Mouse (Mus musculus): ENCODE measurements around the gene 4930550C14Rik. TPM values are rescaled to one million over a fixed set of nuclear protein-coding genes. Genes with fewer than 3 reads are reported as not detected.

Gene 4930550C14Rik
- polyA plus RNA-seq, 1 experiment from 2014 or later: 0.21 TPM

DNA sequence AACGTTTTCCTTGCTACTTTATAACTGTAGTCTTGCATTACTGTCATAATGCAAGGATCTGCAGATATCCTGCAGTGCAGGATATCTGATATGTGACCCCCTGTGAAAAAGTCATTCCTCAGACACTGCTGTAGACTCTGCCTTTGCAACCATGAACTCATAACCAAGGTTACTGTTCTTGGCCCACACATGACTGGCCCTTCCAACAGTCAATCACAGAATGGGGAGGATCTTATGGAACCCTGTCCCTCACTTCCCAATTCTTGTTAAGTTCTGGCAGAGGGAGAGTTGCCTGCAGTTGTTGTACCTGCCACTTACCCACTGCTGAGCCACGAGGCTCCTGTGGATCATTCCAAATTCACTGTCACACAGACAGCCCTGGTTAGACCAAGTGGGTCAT is 14.7 kb upstream of the 4930550C14Rik start:
- H3K9me3 ChIP-seq (replicated peaks): no peaks in the 10 kb centered on the region
- H3K27ac ChIP-seq (replicated peaks): no peak overlapping the region
- peaks cover 8% of the 10 kb centered on the region; the same call in 1 of the 2 replicates for H3K27me3 ChIP-seq (ENCODE audit: low read depth, poor library complexity, severe bottlenecking)
- DNase-seq (ENCODE audit: low spot score): no peak
- peaks cover 16% of the 10 kb centered on the region for H3K4me1 ChIP-seq
- H3K36me3 ChIP-seq: 0 out of 2 replicates have a peak, but pooled peaks cover 6% of the 10 kb centered on the region
- H3K4me3 ChIP-seq: no peak overlapping the region
- WGBS: 78% methylated on average over 2 of the region's 2 CpGs

DNA sequence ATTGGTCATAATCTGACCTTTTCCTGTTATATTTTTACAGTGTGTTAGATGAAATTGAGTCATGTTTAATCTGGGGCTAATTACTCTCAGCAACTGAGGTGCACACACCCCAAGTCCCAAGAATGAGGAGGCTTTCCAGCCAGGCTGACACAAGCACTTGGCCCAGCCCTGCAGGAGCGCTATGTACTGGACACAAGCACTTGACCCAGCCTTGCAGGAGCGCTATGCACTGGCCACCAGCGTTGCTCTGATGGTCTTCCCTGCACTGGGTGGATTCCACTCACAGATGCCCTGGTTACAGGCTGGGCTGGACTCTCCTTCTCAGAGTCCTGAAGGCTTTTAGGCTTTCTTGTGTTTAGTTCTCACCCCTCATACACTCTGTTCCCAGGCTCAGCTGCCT is 13.0 kb upstream of the 4930550C14Rik start:
- no peaks in the 10 kb centered on the region for H3K27me3 ChIP-seq (ENCODE audit: low read depth, poor library complexity, severe bottlenecking)
- 0 out of 2 replicates have a peak, but pooled peaks cover 6% of the 10 kb centered on the region for H3K36me3 ChIP-seq
- H3K27ac ChIP-seq (replicated peaks): no peak overlapping the region
- no peaks in the 10 kb centered on the region for H3K9me3 ChIP-seq (replicated peaks)
- no peak overlapping the region for H3K4me3 ChIP-seq
- DNase-seq (ENCODE audit: low spot score): no peak
- H3K4me1 ChIP-seq: peaks cover 13% of the 10 kb centered on the region
- 80% methylated on average over 3 of the region's 3 CpGs for WGBS

GRCm38 (mm10) chr9:53390136-53390535 is 12.0 kb upstream of the 4930550C14Rik start:
- Histone ChIP-seq H3K36me3 (0 out of 2 replicates have a peak, but pooled peaks cover 6% of the 10 kb centered on the region), H3K9me3 (replicated peaks) (no peaks in the 10 kb centered on the region), H3K4me3 (no peak overlapping the region), H3K27me3 (ENCODE audit: low read depth, poor library complexity, severe bottlenecking) (no peaks in the 10 kb centered on the region), H3K27ac (replicated peaks) (no peak overlapping the region), H3K4me1 (peaks cover 3% of the 10 kb centered on the region)
- DNase-seq (ENCODE audit: low spot score): no peak
- 89% methylated on average over 7 of the region's 7 CpGs for WGBS

GRCm38 (mm10) chr9:53397685-53398387 is 4.3 kb upstream of the 4930550C14Rik start:
- no peaks in the 10 kb centered on the region for H3K27me3 ChIP-seq (ENCODE audit: low read depth, poor library complexity, severe bottlenecking)
- no peak for DNase-seq (ENCODE audit: low spot score)
- no peak overlapping the region for H3K27ac ChIP-seq (replicated peaks)
- H3K4me3 ChIP-seq: no peak overlapping the region
- peaks cover 6% of the 10 kb centered on the region for H3K4me1 ChIP-seq
- H3K9me3 ChIP-seq (replicated peaks): no peaks in the 10 kb centered on the region
- WGBS: 84% methylated on average over 13 of the region's 13 CpGs
- H3K36me3 ChIP-seq: no peaks in the 10 kb centered on the region

- 13% methylated on average over 5 of the region's 5 CpGs for WGBS
- no peak overlapping the region for H3K27ac ChIP-seq (replicated peaks)
- no peaks in the 10 kb centered on the region for H3K36me3 ChIP-seq
- no peaks in the 10 kb centered on the region for H3K9me3 ChIP-seq (replicated peaks)
- peak; percentile 48 for DNase-seq (ENCODE audit: low spot score)
- no peaks in the 10 kb centered on the region for H3K27me3 ChIP-seq (ENCODE audit: low read depth, poor library complexity, severe bottlenecking)
- H3K4me3 ChIP-seq: no peak overlapping the region
- peaks cover 6% of the 10 kb centered on the region for H3K4me1 ChIP-seq
Measured at GRCm38 (mm10) chr9:53398388-53398700, 3.8 kb upstream of the 4930550C14Rik start.

- H3K27ac ChIP-seq (replicated peaks): no peak overlapping the region
- no peak for DNase-seq (ENCODE audit: low spot score)
- H3K27me3 ChIP-seq (ENCODE audit: low read depth, poor library complexity, severe bottlenecking): no peaks in the 10 kb centered on the region
- no peak overlapping the region for H3K4me3 ChIP-seq
- peaks cover 9% of the 10 kb centered on the region for H3K4me1 ChIP-seq
- no peaks in the 10 kb centered on the region for H3K36me3 ChIP-seq
- WGBS: 94% methylated on average over 8 of the region's 8 CpGs
- H3K9me3 ChIP-seq (replicated peaks): no peaks in the 10 kb centered on the region
Measured at GRCm38 (mm10) chr9:53399537-53399936, 2.6 kb upstream of the 4930550C14Rik start.

GRCm38 (mm10) chr9:53400696-53401095 is 1.4 kb upstream of the 4930550C14Rik start:
- 94% methylated on average over 4 of the region's 4 CpGs for WGBS
- no peaks in the 10 kb centered on the region for H3K9me3 ChIP-seq (replicated peaks)
- no peak for DNase-seq (ENCODE audit: low spot score)

DNA sequence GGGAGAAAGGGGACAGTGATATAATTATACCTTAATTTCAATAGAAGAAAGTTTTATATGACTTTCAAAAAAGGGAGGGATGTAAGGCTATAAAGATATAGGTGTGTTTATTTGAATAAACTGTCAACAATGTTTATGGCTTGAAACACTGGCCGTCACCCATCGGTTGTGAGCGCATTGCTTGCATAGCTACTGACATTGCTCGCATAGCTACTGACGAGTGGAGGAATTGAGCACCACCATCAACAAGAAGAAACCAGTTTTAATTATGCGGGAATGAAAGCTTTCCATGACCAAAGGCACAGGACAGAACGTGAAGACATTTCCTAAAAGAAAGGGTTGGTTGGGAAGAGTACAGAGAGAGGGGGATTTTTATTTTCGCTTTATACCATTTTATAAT is 979 bp upstream of the 4930550C14Rik start:
- no peaks in the 10 kb centered on the region for H3K27me3 ChIP-seq (ENCODE audit: low read depth, poor library complexity, severe bottlenecking)
- H3K27ac ChIP-seq (replicated peaks): no peak overlapping the region
- H3K4me1 ChIP-seq: peaks cover 21% of the 10 kb centered on the region
- no peak overlapping the region for H3K4me3 ChIP-seq
- H3K9me3 ChIP-seq (replicated peaks): no peaks in the 10 kb centered on the region
- no peak for DNase-seq (ENCODE audit: low spot score)
- H3K36me3 ChIP-seq: no peaks in the 10 kb centered on the region
- 89% methylated on average over 8 of the region's 8 CpGs for WGBS

More at GRCm38 (mm10) chr9:53400696-53401095, 1.4 kb upstream of the 4930550C14Rik start:
- no peak overlapping the region for H3K4me3 ChIP-seq
- H3K4me1 ChIP-seq: peaks cover 20% of the 10 kb centered on the region
- H3K36me3 ChIP-seq: no peaks in the 10 kb centered on the region
- H3K27ac ChIP-seq (replicated peaks): no peak overlapping the region
- no peaks in the 10 kb centered on the region for H3K27me3 ChIP-seq (ENCODE audit: low read depth, poor library complexity, severe bottlenecking)

DNA sequence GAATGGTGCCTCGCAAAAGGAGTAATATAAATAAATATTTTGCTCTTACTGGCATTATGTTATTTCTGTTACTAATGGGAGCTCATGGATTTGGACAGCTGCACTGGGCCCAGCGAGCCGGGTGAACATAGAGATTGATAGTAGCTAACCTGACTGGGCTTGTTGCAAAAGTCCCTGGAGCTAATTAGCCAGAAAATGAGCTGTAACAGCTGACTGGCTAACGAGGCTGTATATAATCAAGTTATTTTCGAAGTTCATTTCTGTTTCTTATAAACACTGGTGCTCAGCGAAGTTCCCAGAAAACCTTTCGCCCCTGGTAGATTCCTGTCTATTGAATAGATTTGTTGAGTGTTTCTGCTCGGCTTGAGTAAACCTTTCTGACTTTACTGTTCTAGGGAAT is 866 bp downstream of the 4930550C14Rik start:
- peaks cover 21% of the 10 kb centered on the region for H3K4me1 ChIP-seq
- no peak overlapping the region for H3K4me3 ChIP-seq
- no peaks in the 10 kb centered on the region for H3K36me3 ChIP-seq
- H3K27me3 ChIP-seq (ENCODE audit: low read depth, poor library complexity, severe bottlenecking): no peaks in the 10 kb centered on the region
- no peak for DNase-seq (ENCODE audit: low spot score)
- H3K9me3 ChIP-seq (replicated peaks): no peaks in the 10 kb centered on the region
- 87% methylated on average over 8 of the region's 8 CpGs for WGBS
- H3K27ac ChIP-seq (replicated peaks): no peak overlapping the region

GRCm38 (mm10) chr9:53404050-53404752 is 2.1 kb downstream of the 4930550C14Rik start:
- Histone ChIP-seq H3K4me1 (peaks cover 21% of the 10 kb centered on the region), H3K4me3 (no peak overlapping the region), H3K36me3 (no peaks in the 10 kb centered on the region), H3K27me3 (ENCODE audit: low read depth, poor library complexity, severe bottlenecking) (no peaks in the 10 kb centered on the region), H3K27ac (replicated peaks) (peak overlapping the region; percentile 91; the same call in 1 of the 2 replicates), H3K9me3 (replicated peaks) (no peaks in the 10 kb centered on the region)
- WGBS: 79% methylated on average over 6 of the region's 6 CpGs
- no peak for DNase-seq (ENCODE audit: low spot score)

- Histone ChIP-seq H3K36me3 (no peaks in the 10 kb centered on the region), H3K4me1 (peaks cover 21% of the 10 kb centered on the region), H3K27me3 (ENCODE audit: low read depth, poor library complexity, severe bottlenecking) (no peaks in the 10 kb centered on the region), H3K27ac (replicated peaks) (peak overlapping the region; percentile 91), H3K9me3 (replicated peaks) (no peaks in the 10 kb centered on the region), H3K4me3 (peak overlapping the region; percentile 54)
- peak; percentile 90 for DNase-seq (ENCODE audit: low spot score)
- 26% methylated on average over 21 of the region's 21 CpGs for WGBS
Measured at GRCm38 (mm10) chr9:53404753-53405722, 2.9 kb downstream of the 4930550C14Rik start.

- WGBS: 91% methylated on average over 4 of the region's 4 CpGs
- no peak overlapping the region for H3K27ac ChIP-seq (replicated peaks)
- DNase-seq (ENCODE audit: low spot score): no peak
- H3K4me3 ChIP-seq: no peak overlapping the region
- no peaks in the 10 kb centered on the region for H3K36me3 ChIP-seq
- peaks cover 15% of the 10 kb centered on the region for H3K4me1 ChIP-seq
- no peaks in the 10 kb centered on the region for H3K9me3 ChIP-seq (replicated peaks)
- no peaks in the 10 kb centered on the region for H3K27me3 ChIP-seq (ENCODE audit: low read depth, poor library complexity, severe bottlenecking)
Measured at GRCm38 (mm10) chr9:53408548-53408947, 6.4 kb downstream of the 4930550C14Rik start.
